Mouse (Mus musculus) CD8-positive naive resting alpha-beta T cell, adult 57 days (primary cell): ENCODE measurements around the gene Socs4. TPM values are rescaled to one million over a fixed set of nuclear protein-coding genes. Genes with fewer than 3 reads are reported as not detected.

Experiments used
- total RNA-seq: library from RNA; stranded (reverse); gene quantifications from one replicate; pipeline ENCODE4 v1.2.4, GENCODE M21; 2023

Socs4 gene
- 23.1 TPM for total RNA-seq

GRCm38 (mm10) chr14:47276637-47277393, at the start of gene Socs4, which contains the start of gene Wdhd1:
TSS of gene Socs4 (plus strand) at chr14:47276931.
TSS of gene Wdhd1 (minus strand) at chr14:47276857.

DNA sequence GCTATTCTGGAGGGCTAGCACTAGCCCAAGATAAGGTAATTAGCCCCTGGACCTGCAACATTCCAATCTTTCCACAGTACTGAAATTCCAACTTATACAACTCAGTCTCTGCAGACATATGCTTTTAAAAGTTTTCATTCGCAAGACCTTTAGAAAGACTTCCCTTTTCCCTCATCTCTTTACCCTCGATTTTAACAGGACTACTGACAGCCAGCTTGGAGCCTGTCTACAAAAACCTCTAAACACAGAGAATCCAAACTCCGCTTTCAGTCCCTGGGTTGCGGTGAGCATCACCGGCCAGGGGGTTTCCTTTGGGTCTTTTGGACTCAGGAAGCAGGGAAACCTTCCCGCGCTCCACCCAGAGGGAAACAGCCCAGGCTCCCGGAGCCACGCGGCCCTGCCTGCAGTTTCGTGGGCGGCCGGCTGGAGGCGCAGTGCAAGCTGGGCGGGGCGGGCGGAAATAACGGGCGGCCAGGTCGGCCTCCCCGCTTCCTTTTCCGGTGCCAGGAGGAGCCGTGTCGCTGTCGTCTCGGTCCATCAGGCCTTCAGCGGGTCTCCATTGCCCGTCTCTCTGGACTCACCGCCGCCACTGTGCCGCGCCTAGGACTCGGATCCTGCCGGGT, 21.2 kb downstream of the Socs4 start, which contains the start of gene Mapk1ip1l:
Gene Mapk1ip1l (plus strand): TSS at position 482 of the 623 bp plus-strand sequence.

Other genes with a start within 250 kb of the Socs4 start
- 88.1 TPM for gene Gch1, start 87.5 kb upstream of the Socs4 start, total RNA-seq
- gene Wdhd1, start 74 bp upstream of the Socs4 start, total RNA-seq, result 17.2 TPM
- gene Mapk1ip1l, start 21.3 kb downstream of the Socs4 start, total RNA-seq, result 164 TPM
- 4.2 TPM for gene Lgals3, start 90.8 kb downstream of the Socs4 start, total RNA-seq
- 8.7 TPM for gene Dlgap5, start 141.5 kb downstream of the Socs4 start, total RNA-seq
- 15.1 TPM for gene Fbxo34, start 173.5 kb downstream of the Socs4 start, total RNA-seq